Mouse (Mus musculus) ovary, postnatal 14 days (tissue): ENCODE results near the gene Gid4.
"Not testable (repeated sequence)": the region's sequence is repeated elsewhere in the genome, so short reads cannot be mapped to it uniquely, and the experiment has no call there.

Experiments
- DNase-seq: peaks from one replicate; pipeline ENCODE4 v3.0.0; 2022; ENCODE audit warnings: low spot score

The Gid4 gene

GRCm38 (mm10) chr11:60433501-60433900, 16.6 kb downstream of the Gid4 start:
- no peak for DNase-seq

DNA sequence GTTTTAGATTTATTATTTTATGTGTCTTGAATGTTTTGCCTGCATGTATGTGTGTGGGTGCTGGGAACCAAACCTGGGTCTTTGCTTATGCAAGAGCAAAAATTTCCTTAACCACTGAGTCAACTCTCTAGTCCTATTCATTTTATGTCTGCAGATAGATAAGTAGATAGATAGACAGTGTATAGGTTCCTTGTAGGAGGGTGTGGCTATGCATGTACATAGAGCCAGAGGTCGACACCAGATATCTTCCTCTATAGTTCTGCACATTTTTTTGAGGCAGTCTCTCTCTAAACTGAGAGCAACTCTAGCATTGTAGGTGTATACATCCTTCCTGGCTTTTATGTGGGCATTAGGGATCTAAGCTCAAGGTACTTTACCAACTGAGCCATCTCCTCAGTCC, 18.2 kb downstream of the Gid4 start:
- DNase-seq: no peak

DNA sequence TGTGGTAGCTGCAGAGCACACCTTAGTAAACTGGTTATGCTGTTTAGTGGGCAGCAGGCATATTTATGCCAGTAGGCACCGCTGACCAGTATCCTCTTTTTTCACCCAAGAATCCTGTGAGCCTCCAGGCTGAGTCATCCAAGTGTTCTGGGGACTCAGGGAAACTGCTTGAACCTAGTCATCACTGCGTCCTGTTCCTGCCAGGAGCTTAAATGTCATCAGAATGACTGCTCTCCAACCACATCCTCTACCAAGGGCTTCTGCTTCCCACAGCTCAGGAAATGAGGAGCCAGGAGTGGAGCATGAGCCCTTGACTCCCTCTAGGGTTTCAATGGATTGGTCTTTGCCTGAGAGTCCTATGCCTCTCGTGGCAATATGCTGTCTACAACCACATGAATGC, 19.7 kb downstream of the Gid4 start:
- DNase-seq: no peak

- DNase-seq: not testable (repeated sequence)
Observed at GRCm38 (mm10) chr11:60439621-60440020, 22.7 kb downstream of the Gid4 start.

- no peak for DNase-seq
Observed at GRCm38 (mm10) chr11:60440176-60440575, 23.2 kb downstream of the Gid4 start.

GRCm38 (mm10) chr11:60442896-60443295, 26.0 kb downstream of the Gid4 start:
- DNase-seq: no peak

DNA sequence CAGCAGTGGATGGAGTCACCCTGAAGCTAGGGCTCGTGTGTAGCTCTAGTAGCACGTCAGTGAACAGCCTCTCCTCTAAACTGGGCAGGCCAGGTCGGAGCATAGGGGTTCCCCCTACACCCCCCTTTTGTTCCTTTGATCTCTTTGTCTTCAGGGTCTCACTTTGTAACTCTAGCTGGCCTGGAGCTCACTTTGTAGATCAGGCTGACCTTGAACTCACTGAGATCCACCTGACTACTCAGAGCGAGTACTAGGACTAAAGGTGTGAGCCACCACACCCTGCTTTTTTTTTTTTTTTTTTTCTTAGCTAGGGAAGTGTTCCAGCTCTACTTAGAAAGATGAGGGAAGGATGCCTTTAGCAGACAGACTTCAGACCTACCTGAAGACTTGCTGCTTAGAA, 27.1 kb downstream of the Gid4 start:
- DNase-seq: no peak

- peak; percentile 87 for DNase-seq
Observed at GRCm38 (mm10) chr11:60454080-60454744, 37.3 kb downstream of the Gid4 start, which contains the start of gene Drg2. Gene Drg2, plus strand, starts transcription at chr11:60454591.

- no peak for DNase-seq
Observed at GRCm38 (mm10) chr11:60454745-60455087, 37.8 kb downstream of the Gid4 start.

GRCm38 (mm10) chr11:60457973-60458372, 41.0 kb downstream of the Gid4 start:
- DNase-seq: no peak

DNA sequence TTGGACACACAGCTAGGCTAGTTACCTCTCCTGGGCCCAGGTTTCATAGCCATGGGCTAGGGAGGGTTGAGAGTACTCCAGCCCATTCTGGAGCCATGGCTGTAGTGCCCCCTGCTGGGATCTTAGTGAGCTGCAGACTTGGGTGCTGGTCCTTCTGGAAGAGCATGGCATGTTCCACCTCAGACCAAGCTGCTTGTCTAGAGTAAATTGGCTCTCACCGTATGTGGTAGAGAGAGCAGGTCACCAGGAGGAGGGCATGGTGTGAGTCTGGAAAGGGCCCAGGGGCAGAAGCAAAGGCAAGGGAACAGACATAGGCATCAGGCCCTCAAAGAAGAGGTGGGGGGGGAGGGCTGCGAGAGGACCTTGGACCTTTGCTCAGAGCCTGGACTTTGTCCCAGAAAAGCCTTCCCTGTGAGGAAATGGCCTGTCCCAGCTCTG, 49.0 kb downstream of the Gid4 start:
- DNase-seq: peak; percentile 14

DNA sequence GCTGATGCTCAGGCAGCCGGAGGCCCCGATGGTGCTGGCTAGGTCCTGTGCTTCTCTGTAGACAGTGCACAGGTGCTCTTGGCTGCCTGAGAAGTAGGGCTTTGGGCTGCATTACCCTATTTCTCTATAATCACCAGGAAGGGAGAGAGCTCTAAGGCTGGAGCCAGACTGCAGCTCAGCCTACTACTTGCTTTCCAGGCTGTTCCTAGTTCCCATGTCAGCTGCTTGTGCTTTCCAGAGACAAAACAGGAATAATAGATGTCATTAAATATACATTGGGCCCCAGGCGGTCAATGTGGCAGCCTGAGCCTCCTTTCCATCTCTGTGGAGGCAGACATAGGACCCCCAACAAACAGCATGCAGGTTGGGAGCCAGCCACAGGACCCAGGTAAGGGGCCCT, 52.1 kb downstream of the Gid4 start, which contains the start of gene Myo15:
Gene Myo15 (plus strand): TSS at position 301 of the 400 bp plus-strand sequence.
- no peak for DNase-seq

- DNase-seq: no peak
Observed at GRCm38 (mm10) chr11:60470743-60471142, 53.8 kb downstream of the Gid4 start.

GRCm38 (mm10) chr11:60474534-60474933, 57.6 kb downstream of the Gid4 start:
- no peak for DNase-seq

DNA sequence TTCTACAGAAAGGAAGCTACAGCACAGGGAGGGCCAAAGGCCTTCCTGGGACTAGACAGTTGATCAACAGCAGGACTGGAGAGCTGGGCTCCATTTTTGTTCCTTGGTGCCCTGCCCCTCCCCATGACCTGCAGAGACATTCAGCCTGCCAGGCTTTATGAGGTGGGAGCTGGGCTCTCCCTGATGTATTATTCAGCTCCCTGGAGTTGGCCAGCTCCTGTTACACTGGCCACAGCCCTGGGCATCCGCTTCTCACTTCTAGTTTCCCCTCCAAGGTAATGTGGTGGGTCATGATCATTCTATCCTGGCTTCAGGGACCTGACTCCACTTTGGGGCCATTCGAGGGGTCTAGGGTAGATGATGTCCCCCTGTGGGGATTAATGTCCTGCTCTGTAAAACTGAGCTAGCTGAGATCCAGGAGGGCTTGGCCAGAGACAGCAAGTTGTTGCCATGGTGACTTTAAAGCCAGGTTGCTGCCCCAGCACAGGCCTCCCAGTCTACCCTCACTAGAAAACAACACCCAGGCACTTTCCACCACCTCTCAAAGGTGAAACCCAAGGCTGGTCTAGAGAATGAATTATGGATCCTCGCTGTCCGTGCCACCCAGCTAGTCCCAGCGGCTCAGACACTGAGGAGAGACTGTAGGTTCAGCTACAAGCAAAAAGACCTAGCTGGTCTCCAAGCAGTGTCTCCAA, 58.9 kb downstream of the Gid4 start:
- DNase-seq: no peak

GRCm38 (mm10) chr11:60478121-60478520, 61.2 kb downstream of the Gid4 start:
- no peak for DNase-seq

DNA sequence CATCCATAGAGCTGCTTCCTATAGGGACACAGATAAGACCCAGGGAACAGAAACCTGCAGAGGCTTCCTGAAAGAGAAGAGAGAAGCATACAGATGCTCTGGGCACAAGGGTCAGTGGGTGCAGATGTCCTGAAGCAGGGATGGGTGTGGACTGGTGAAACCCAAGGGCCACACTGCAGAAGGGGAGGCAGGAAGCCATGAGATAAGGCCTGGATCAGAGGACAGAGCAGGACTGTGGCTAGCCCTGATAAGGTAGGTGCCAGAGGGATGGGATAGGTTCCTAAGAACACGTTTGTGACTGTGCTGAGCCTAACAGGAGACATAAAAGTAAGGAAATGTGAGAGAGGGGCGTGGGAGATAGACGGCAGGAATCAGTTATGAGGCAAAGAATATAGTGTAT, 69.3 kb downstream of the Gid4 start:
- no peak for DNase-seq

GRCm38 (mm10) chr11:60492726-60493125, 75.8 kb downstream of the Gid4 start:
- DNase-seq: no peak

GRCm38 (mm10) chr11:60495692-60496091, 78.7 kb downstream of the Gid4 start:
- no peak for DNase-seq
